Mouse (Mus musculus): ENCODE measurements around the gene Zfp108.

GRCm38 (mm10) chr7:24296386-24296785, 41.8 kb downstream of the Zfp108 start:
- TF ChIP-seq CTCF (IDR thresholded peaks at IDR 0.05; ENCODE audit: insufficient read depth, low read depth, low read length) (no peak), POLR2A (IDR thresholded peaks at IDR 0.05; ENCODE audit: insufficient read depth, low read depth, low read length) (no peak)
